Mouse (Mus musculus) testis, adult 2 months (tissue): ENCODE measurements at regions not wholly inside any gene's neighbourhood (a gene's known extent, or its start where the extent isn't known, plus 50 kb on each side); places are given as distances from the start of the nearest gene placed in this dataset.

Experiments used
- H3K27ac ChIP-seq: fragments of 200-500 bp; 2 replicates; pipeline ENCODE4 v1.5.1; 2012; ENCODE audit warnings: low read depth, low read length; ENCODE audit not compliant: control insufficient read depth, insufficient read depth
- H3K27me3 ChIP-seq: fragments of 200-500 bp; 2 replicates; pipeline ENCODE4 v1.6.1; 2012; ENCODE audit warnings: mild to moderate bottlenecking, low read length, moderate library complexity; ENCODE audit not compliant: control insufficient read depth, insufficient read depth
- H3K36me3 ChIP-seq: fragments of 200-500 bp; 2 replicates; pipeline ENCODE4 v1.6.1; 2012; ENCODE audit warnings: mild to moderate bottlenecking, low read length; ENCODE audit not compliant: control insufficient read depth, insufficient read depth
- H3K4me1 ChIP-seq: fragments of 200-500 bp; 2 replicates; pipeline ENCODE4 v1.6.1; 2012; ENCODE audit warnings: low read length; ENCODE audit not compliant: control insufficient read depth, insufficient read depth
- H3K4me3 ChIP-seq: fragments of 200-500 bp; 2 replicates; pipeline ENCODE4 v1.5.1; 2012; ENCODE audit warnings: low read depth, mild to moderate bottlenecking, low read length, moderate library complexity, mixed read lengths; ENCODE audit not compliant: control insufficient read depth
- CTCF ChIP-seq: fragments of 200-500 bp; IDR thresholded peaks from 2 replicates; pipeline ENCODE4 v1.5.1; 2012; ENCODE audit warnings: low read depth, mild to moderate bottlenecking, inconsistent platforms, low read length, moderate library complexity; ENCODE audit not compliant: control insufficient read depth, insufficient read depth, insufficient replicate concordance
- POLR2A ChIP-seq: fragments of 200-500 bp; IDR thresholded peaks from 2 replicates; pipeline ENCODE4 v1.6.1; 2012; ENCODE audit warnings: low read depth, mild to moderate bottlenecking, inconsistent platforms, low read length, moderate library complexity; ENCODE audit not compliant: control insufficient read depth

GRCm38 (mm10) chr2:22044949-22045348 lies 182.4 kb upstream of the Myo3a start:
- Histone ChIP-seq H3K4me1 (no peaks in the 10 kb centered on the region), H3K27me3 (no peaks in the 10 kb centered on the region), H3K4me3 (no peak overlapping the region), H3K36me3 (no peaks in the 10 kb centered on the region), H3K27ac (no peak overlapping the region)
- no peak for TF ChIP-seq POLR2A

GRCm38 (mm10) chr2:22047465-22047864 lies 179.8 kb upstream of the Myo3a start:
- TF ChIP-seq POLR2A (no peak), CTCF (no peak)
- H3K27me3 ChIP-seq = no peaks in the 10 kb centered on the region
- H3K27ac ChIP-seq = no peak overlapping the region
- H3K36me3 ChIP-seq = no peaks in the 10 kb centered on the region
- H3K4me1 ChIP-seq = no peaks in the 10 kb centered on the region
- H3K4me3 ChIP-seq = no peak overlapping the region

- Histone ChIP-seq H3K36me3 (no peaks in the 10 kb centered on the region), H3K4me3 (no peak overlapping the region), H3K27me3 (no peaks in the 10 kb centered on the region), H3K4me1 (no peaks in the 10 kb centered on the region), H3K27ac (no peak overlapping the region)
- no peak for TF ChIP-seq CTCF
- no peak for TF ChIP-seq POLR2A
Observed at GRCm38 (mm10) chr2:22066535-22066934, 160.8 kb upstream of the Myo3a start.

GRCm38 (mm10) chr2:22096848-22097247 lies 130.5 kb upstream of the Myo3a start:
- H3K4me3 ChIP-seq = no peak overlapping the region
- no peak for TF ChIP-seq POLR2A
- no peak for TF ChIP-seq CTCF
- H3K36me3 ChIP-seq = no peaks in the 10 kb centered on the region
- no peak overlapping the region for H3K27ac ChIP-seq
- H3K4me1 ChIP-seq = no peaks in the 10 kb centered on the region
- H3K27me3 ChIP-seq = no peaks in the 10 kb centered on the region

GRCm38 (mm10) chr2:22105150-22105549 lies 122.2 kb upstream of the Myo3a start:
- H3K27me3 ChIP-seq = no peaks in the 10 kb centered on the region
- no peaks in the 10 kb centered on the region for H3K36me3 ChIP-seq
- H3K4me3 ChIP-seq = no peak overlapping the region
- H3K4me1 ChIP-seq = no peaks in the 10 kb centered on the region
- H3K27ac ChIP-seq = no peak overlapping the region
- no peak for TF ChIP-seq POLR2A
- no peak for TF ChIP-seq CTCF

GRCm38 (mm10) chr2:22149721-22150120 lies 77.6 kb upstream of the Myo3a start:
- H3K27me3 ChIP-seq = no peaks in the 10 kb centered on the region
- H3K4me3 ChIP-seq = no peak overlapping the region
- H3K36me3 ChIP-seq = no peaks in the 10 kb centered on the region
- H3K4me1 ChIP-seq = no peaks in the 10 kb centered on the region
- H3K27ac ChIP-seq = no peak overlapping the region
- no peak for TF ChIP-seq POLR2A
- no peak for TF ChIP-seq CTCF

GRCm38 (mm10) chr2:22156576-22156975 lies 70.7 kb upstream of the Myo3a start:
- Histone ChIP-seq H3K4me3 (no peak overlapping the region), H3K36me3 (no peaks in the 10 kb centered on the region), H3K27me3 (no peaks in the 10 kb centered on the region), H3K4me1 (no peaks in the 10 kb centered on the region), H3K27ac (no peak overlapping the region)
- TF ChIP-seq CTCF = no peak
- TF ChIP-seq POLR2A = no peak

GRCm38 (mm10) chr2:22165443-22165842 lies 61.9 kb upstream of the Myo3a start:
- Histone ChIP-seq H3K36me3 (no peaks in the 10 kb centered on the region), H3K4me3 (no peak overlapping the region), H3K27me3 (no peaks in the 10 kb centered on the region), H3K4me1 (no peaks in the 10 kb centered on the region), H3K27ac (no peak overlapping the region)
- TF ChIP-seq CTCF = no peak
- TF ChIP-seq POLR2A = no peak
